Mouse (Mus musculus) liver, embryonic 12.5 days (tissue): ENCODE data around the gene Ms4a7. TPM values are rescaled to one million over a fixed set of nuclear protein-coding genes. Genes with fewer than 3 reads are reported as not detected.

ENCODE experiments used
- ATAC-seq: fragments of 200-750 bp; cut with Nextera tagmentation; 2 replicates; pipeline ENCODE4 v1.8.0; 2017; ENCODE audit warnings: moderate number of reproducible peaks, mild to moderate bottlenecking, moderate library complexity
- H3K27ac ChIP-seq: fragments of 300-500 bp; sonication (generic); 2 replicates; pipeline ENCODE4 v1.5.1; 2016; ENCODE audit warnings: mild to moderate bottlenecking
- H3K27me3 ChIP-seq: fragments of 300-500 bp; sonication (generic); replicated peaks from 2 replicates; pipeline ENCODE4 v1.6.1; 2016; ENCODE audit warnings: mild to moderate bottlenecking, moderate library complexity
- H3K36me3 ChIP-seq: fragments of 300-500 bp; sonication (generic); 2 replicates; pipeline ENCODE4 v1.6.1; 2016; ENCODE audit warnings: mild to moderate bottlenecking, moderate library complexity
- H3K4me1 ChIP-seq: fragments of 300-500 bp; sonication (generic); 2 replicates; pipeline ENCODE4 v1.6.1; 2016
- H3K4me2 ChIP-seq: fragments of 300-500 bp; sonication (generic); 2 replicates; pipeline ENCODE4 v1.6.1; 2016; ENCODE audit warnings: mild to moderate bottlenecking, moderate library complexity
- H3K4me3 ChIP-seq: fragments of 300-500 bp; sonication (generic); 2 replicates; pipeline ENCODE4 v1.5.1; 2016; ENCODE audit warnings: mild to moderate bottlenecking, moderate library complexity
- H3K9ac ChIP-seq: fragments of 300-500 bp; sonication (generic); 2 replicates; pipeline ENCODE4 v1.6.1; 2016; ENCODE audit warnings: mild to moderate bottlenecking, moderate library complexity
- H3K9me3 ChIP-seq: fragments of 300-500 bp; sonication (generic); replicated peaks from 2 replicates; pipeline ENCODE4 v1.6.1; 2016; ENCODE audit warnings: mild to moderate bottlenecking, moderate library complexity
- WGBS: fragments of 180-500 bp; shearing (Covaris S2); methylation state at CpG from one replicate; pipeline ENCODE4 v1.1.7; 2016; ENCODE audit not compliant: insufficient replicate concordance; 5-methylcytosine and 5-hydroxymethylcytosine counted together
- polyA plus RNA-seq: library from polyadenylated mRNA; unstranded; fragments of >200 nt; fragmentation: Nextera tagmentation; extraction: Ambion mirVana; gene quantifications from 2 replicates; pipeline ENCODE4 v1.2.1, GENCODE M21; 2016

Gene Ms4a7
- 0.48 and 1.7 TPM in 2 replicates for polyA plus RNA-seq

DNA sequence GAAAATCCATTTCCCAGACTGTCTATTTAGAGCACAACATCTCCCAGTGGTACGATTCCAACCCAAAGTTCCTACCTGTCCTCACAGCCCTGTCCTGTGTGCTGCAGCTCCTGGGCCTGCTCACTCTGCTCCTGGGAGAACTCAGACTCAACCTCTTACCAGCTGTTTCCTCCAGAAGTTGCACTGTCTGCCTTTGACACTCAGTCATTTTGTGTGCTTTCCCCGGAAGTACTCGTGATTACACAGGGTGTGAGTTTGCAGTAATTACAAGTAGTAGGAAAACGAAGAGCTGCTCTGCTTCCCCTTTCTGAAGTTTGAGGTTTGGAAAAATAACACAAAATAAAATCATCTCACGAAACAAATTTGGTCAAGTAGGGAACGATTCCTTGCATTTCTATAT, at the start of gene Ms4a7:
Gene Ms4a7, minus strand, starts transcription at position 215 of the 400 bp plus-strand sequence.
- Histone ChIP-seq H3K4me1 (no peaks in the 10 kb centered on the region), H3K9me3 (no peaks in the 10 kb centered on the region), H3K9ac (no peak within 1 kb of the TSS), H3K27me3 (no peaks in the 10 kb centered on the region), H3K4me3 (no peak within 1 kb of the TSS), H3K27ac (no peak within 1 kb of the TSS), H3K4me2 (no peak within 1 kb of the TSS), H3K36me3 (no peaks in the 10 kb centered on the region)
- WGBS: 53% methylated on average over 6 of the region's 6 CpGs
- no peak for ATAC-seq

DNA sequence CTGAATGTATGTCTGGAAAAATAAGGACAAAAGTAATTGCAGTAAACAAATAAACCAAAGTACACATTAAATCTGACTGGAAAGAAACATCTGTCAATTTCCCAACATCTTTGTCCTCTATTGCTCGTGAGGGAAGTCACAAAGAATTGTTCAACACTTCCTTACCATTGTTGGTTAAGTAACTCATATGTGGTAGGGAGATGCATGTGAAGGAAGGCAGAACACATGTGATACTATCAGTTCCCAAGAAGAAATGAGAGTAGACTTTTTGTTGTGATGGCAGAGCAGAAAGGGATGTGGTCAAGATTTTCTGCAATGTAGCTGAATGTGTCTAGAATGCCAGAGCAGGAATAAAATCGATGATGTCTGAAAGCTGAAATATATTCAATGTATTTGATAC, 40.5 kb upstream of the Ms4a7 start:
- no peaks in the 10 kb centered on the region for H3K9me3 ChIP-seq
- no peaks in the 10 kb centered on the region for H3K36me3 ChIP-seq
- no peak overlapping the region for H3K4me3 ChIP-seq
- H3K9ac ChIP-seq: no peak overlapping the region
- no peak overlapping the region for H3K4me2 ChIP-seq
- H3K27ac ChIP-seq: no peak overlapping the region
- 42% methylated on average over 2 of the region's 2 CpGs for WGBS
- H3K4me1 ChIP-seq: no peaks in the 10 kb centered on the region
- H3K27me3 ChIP-seq: no peaks in the 10 kb centered on the region
- no peak for ATAC-seq

DNA sequence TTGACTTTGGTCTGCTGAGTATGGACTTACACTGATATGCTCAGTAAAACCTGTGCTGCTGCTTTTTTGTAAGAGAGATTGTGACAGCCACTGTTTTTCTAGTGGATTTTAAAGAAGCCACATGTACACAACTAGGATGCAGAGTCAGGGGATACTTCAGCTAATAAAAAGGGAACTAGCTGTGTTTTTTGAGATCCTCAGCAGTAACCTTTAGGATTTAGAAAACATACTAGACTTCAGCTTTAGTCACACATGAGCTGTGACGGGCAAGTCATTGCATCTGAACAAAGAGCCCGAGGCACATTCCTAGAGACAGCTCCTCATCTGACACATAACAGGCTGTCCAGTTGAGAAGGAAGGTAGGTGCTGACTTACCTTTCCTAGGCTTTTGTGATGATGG, 39.3 kb upstream of the Ms4a7 start, which contains the start of gene Ms4a4a:
Gene Ms4a4a, plus strand, starts transcription at position 251 of the 400 bp plus-strand sequence.
- Histone ChIP-seq H3K4me3 (no peak within 1 kb of the TSS), H3K27ac (no peak within 1 kb of the TSS)

DNA sequence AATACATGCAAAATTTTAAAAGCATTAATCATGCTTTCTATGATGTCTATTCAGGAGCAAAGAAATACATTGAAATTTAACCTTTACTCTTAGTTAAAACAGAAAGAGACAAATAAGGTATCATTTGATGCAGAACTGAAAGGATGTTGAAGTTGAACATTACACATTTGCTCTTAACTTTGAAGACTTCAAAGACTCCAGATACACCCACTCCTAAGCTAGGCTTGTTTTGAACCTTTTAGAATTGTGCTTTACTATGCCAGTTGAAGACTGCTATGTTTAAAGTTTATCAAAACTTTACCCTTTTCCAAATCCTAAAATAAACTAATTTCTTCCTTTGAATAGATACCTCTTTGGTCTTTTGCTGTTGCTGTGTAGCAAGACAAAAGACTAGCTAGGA, 35.2 kb upstream of the Ms4a7 start:
- no peak overlapping the region for H3K9ac ChIP-seq
- H3K4me3 ChIP-seq: no peak overlapping the region
- no peaks in the 10 kb centered on the region for H3K36me3 ChIP-seq
- no peaks in the 10 kb centered on the region for H3K9me3 ChIP-seq
- H3K4me2 ChIP-seq: no peak overlapping the region
- H3K27ac ChIP-seq: no peak overlapping the region
- H3K27me3 ChIP-seq: no peaks in the 10 kb centered on the region
- H3K4me1 ChIP-seq: no peaks in the 10 kb centered on the region
- ATAC-seq: no peak

More for the DNA sequence above, 39.3 kb upstream of the Ms4a7 start, which contains the start of gene Ms4a4a:
- Histone ChIP-seq H3K9me3 (no peaks in the 10 kb centered on the region), H3K4me1 (no peaks in the 10 kb centered on the region), H3K27me3 (no peaks in the 10 kb centered on the region), H3K9ac (no peak within 1 kb of the TSS), H3K4me2 (no peak within 1 kb of the TSS), H3K36me3 (no peaks in the 10 kb centered on the region)
- whole genome bisulfite sequencing: 74% methylated on average over 2 of the region's 2 CpGs
- ATAC-seq: no peak

DNA sequence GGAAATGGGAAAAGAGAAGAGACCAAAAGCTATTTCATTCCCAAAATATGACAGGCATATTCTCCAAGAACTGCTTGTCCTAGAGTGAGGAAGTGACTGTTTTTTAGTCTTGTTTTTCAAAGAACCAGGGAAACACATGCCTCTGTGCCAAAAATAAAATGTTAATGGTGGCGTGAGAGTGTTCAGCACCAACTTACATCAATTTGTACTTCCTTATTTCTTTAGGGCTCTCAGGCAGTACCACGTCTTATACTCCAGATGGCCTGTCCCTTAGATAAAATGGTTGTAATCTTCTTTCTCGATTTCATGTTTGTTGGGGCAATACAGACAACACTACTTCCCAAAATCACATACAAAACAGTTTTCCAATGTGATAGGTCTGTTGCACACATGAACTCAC, 32.4 kb upstream of the Ms4a7 start:
- Histone ChIP-seq H3K27me3 (no peaks in the 10 kb centered on the region), H3K9ac (no peak overlapping the region), H3K9me3 (no peaks in the 10 kb centered on the region), H3K4me1 (no peaks in the 10 kb centered on the region), H3K4me3 (no peak overlapping the region), H3K27ac (no peak overlapping the region), H3K4me2 (no peak overlapping the region), H3K36me3 (no peaks in the 10 kb centered on the region)
- no peak for ATAC-seq
- 52% methylated on average over 3 of the region's 3 CpGs for WGBS

DNA sequence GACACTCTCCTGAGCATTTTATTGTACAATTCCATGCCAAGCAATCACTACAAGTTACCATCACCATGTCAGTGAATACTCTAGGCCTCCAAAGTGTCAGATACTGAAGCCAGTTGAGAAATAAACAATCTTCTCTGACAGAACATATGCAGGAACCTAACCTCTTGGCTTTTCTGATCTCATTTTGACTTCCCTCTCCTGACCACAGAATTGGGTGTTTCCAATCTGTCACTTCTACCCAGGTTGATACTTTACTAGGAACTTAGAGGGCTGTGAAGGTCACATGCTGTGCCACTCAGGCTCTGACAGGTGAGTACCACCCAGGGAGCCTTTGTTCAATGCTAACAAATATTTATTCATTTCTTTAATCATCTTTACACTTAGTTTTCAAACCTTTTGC, 26.1 kb upstream of the Ms4a7 start:
- Histone ChIP-seq H3K27ac (no peak overlapping the region), H3K4me2 (no peak overlapping the region), H3K27me3 (no peaks in the 10 kb centered on the region), H3K4me1 (no peaks in the 10 kb centered on the region), H3K9ac (no peak overlapping the region), H3K4me3 (no peak overlapping the region), H3K9me3 (no peaks in the 10 kb centered on the region), H3K36me3 (no peaks in the 10 kb centered on the region)
- ATAC-seq: no peak

DNA sequence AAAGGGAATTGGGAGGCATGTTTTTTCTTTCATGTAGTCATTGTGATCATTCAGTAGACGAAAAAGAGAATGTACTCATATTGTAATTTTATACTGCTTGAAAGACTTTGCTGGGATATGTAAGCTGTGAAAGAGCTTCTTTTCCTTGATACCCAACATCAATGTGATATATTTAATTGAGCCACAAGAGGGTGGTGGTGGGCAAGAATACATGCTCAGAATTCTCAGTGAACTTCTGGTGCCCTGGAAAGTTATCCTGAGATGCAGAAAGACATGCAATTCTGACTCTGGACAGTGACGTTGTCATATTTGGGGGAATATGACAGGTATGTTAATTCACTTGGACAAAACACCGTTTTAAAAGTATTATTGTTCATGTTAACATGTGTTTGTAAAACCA, 24.2 kb upstream of the Ms4a7 start:
- H3K4me1 ChIP-seq: no peaks in the 10 kb centered on the region
- no peaks in the 10 kb centered on the region for H3K9me3 ChIP-seq
- no peak overlapping the region for H3K27ac ChIP-seq
- H3K4me2 ChIP-seq: no peak overlapping the region
- ATAC-seq: no peak
- no peak overlapping the region for H3K9ac ChIP-seq
- no peak overlapping the region for H3K4me3 ChIP-seq
- H3K36me3 ChIP-seq: no peaks in the 10 kb centered on the region
- no peaks in the 10 kb centered on the region for H3K27me3 ChIP-seq
- 39% methylated on average over 3 of the region's 3 CpGs for WGBS

DNA sequence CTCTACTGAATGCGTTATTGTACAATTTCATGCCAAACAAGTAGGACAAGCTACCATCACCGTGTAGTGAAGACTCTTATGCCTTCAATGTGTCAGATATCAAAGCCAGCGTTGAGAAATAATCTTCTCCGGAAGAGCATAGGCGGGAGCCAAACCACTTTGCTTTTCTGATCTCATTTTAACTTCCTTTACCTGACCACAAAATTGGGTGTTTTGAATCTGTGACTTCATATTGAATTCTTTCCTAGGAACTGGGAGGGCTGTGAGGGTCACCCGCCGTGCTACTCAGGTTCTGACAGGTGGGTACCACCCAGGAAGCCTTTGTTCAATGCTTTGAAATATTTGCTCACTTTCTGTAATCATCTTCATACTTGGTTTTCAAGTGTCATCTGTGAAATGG, 19.8 kb upstream of the Ms4a7 start:
- Histone ChIP-seq H3K9ac (no peak overlapping the region), H3K36me3 (no peaks in the 10 kb centered on the region), H3K4me2 (no peak overlapping the region), H3K27me3 (no peaks in the 10 kb centered on the region), H3K27ac (no peak overlapping the region), H3K9me3 (no peaks in the 10 kb centered on the region), H3K4me1 (no peaks in the 10 kb centered on the region), H3K4me3 (no peak overlapping the region)
- no peak for ATAC-seq
- 52% methylated on average over 7 of the region's 7 CpGs for WGBS

DNA sequence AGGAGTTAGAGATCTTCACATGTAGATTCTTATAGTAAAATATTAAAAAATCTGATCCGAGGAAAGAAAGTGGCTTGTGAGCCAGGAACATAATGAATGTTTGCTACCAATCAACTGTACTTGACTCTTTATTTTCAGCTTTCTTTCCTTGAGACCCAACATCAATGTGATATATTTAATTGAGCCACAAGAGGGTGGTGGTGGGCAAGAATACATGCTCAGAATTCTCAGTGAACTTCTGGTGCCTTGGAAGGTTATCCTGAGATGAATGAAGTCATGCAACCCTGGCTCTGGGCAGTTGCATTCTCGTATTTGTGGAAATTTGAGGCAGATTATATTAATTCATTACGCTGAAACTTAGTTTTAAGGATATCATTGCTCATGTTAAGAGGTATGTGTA, 15.9 kb upstream of the Ms4a7 start:
- no peak overlapping the region for H3K27ac ChIP-seq
- H3K4me1 ChIP-seq: no peaks in the 10 kb centered on the region
- H3K27me3 ChIP-seq: no peaks in the 10 kb centered on the region
- no peak overlapping the region for H3K9ac ChIP-seq
- WGBS: 27% methylated on average over 3 of the region's 3 CpGs
- no peaks in the 10 kb centered on the region for H3K9me3 ChIP-seq
- H3K4me2 ChIP-seq: no peak overlapping the region
- no peak for ATAC-seq
- H3K36me3 ChIP-seq: no peaks in the 10 kb centered on the region
- no peak overlapping the region for H3K4me3 ChIP-seq

DNA sequence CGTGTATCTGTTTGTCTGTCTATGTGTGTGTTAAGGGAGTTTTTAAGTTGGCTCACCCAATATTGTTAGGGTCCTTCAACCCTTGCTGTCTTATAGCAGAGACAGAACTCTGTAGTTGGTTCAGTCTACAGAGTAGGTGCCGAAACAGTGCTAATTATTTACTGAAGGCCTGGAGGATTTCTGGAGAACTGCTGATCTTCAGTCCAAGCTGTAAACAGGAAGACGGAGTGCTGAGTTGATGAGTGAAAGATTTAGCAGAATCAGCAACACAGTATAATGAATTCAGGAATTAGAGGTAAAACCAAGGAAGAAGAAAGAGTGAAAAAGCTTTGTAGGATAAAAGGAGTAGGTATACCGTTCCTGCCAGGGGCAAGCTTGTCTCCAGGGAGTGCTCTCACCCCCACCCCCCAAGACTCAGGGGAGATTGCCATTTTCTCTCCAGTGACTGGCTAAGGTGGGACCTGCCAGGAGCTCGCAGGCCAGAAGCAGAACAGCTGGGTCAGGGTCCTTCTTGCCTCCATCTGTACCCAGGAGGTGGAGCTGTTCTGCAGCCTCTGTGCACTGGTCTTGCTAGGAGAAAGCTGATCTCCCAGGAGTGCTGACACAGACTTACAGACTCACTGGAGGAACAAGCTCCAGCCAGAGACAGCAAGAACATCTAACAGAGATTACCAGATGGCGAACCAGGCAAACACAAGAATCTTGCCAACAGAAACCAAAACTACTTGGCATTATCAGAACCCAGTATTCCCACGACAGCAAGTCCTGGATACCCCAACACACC, 13.9 kb upstream of the Ms4a7 start:
- H3K27ac ChIP-seq: no peak overlapping the region
- H3K4me3 ChIP-seq: no peak overlapping the region
- H3K4me2 ChIP-seq: no peak overlapping the region
- no peaks in the 10 kb centered on the region for H3K9me3 ChIP-seq
- no peak for ATAC-seq
- H3K4me1 ChIP-seq: no peaks in the 10 kb centered on the region
- 40% methylated on average over 7 of the region's 7 CpGs for WGBS
- H3K27me3 ChIP-seq: no peaks in the 10 kb centered on the region
- H3K36me3 ChIP-seq: no peaks in the 10 kb centered on the region
- no peak overlapping the region for H3K9ac ChIP-seq

DNA sequence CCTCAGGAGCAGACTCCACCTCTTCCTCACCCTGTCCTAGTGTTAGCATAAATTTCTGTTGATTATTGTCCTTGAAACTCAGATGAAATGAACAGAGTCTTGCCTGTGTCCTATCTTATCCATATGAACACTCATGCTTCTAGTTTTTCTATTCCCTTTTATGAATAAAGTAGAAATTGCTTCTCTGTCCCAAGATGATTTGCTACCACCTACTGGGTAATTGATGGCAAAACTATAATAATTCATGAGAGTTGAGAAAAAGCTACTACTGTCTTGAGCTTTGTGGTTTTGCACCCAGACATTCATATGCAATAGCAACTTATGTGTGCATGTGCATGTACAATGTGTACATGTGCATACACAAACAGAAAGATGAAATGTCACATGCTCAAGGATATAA, 8.0 kb upstream of the Ms4a7 start:
- H3K4me1 ChIP-seq: no peaks in the 10 kb centered on the region
- H3K9me3 ChIP-seq: no peaks in the 10 kb centered on the region
- H3K4me3 ChIP-seq: no peak overlapping the region
- H3K4me2 ChIP-seq: no peak overlapping the region
- H3K27ac ChIP-seq: no peak overlapping the region
- no peak overlapping the region for H3K9ac ChIP-seq
- ATAC-seq: no peak
- no peaks in the 10 kb centered on the region for H3K36me3 ChIP-seq
- H3K27me3 ChIP-seq: no peaks in the 10 kb centered on the region

DNA sequence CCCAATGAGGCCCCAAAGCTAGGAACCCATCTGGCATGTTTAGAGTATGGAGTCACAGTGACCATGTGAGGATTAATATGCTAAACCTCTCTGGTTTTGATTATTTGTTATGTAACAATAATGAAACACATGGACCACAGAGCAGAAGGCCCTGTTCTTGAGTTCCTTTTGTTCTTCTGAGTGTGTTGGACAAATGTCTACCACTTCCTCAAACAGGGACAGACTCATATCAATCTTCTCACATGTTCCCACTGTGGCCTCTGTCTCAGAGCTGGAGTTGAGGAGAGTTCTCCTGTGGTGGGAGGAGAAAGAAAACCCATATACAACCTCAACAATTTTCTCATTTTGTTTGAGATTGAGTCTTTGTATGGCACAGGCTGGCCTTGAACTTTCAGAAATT, 7.2 kb upstream of the Ms4a7 start:
- no peak for ATAC-seq
- H3K36me3 ChIP-seq: no peaks in the 10 kb centered on the region
- no peak overlapping the region for H3K4me2 ChIP-seq
- no peak overlapping the region for H3K9ac ChIP-seq
- H3K27me3 ChIP-seq: no peaks in the 10 kb centered on the region
- no peak overlapping the region for H3K27ac ChIP-seq
- H3K9me3 ChIP-seq: no peaks in the 10 kb centered on the region
- no peak overlapping the region for H3K4me3 ChIP-seq
- H3K4me1 ChIP-seq: no peaks in the 10 kb centered on the region

DNA sequence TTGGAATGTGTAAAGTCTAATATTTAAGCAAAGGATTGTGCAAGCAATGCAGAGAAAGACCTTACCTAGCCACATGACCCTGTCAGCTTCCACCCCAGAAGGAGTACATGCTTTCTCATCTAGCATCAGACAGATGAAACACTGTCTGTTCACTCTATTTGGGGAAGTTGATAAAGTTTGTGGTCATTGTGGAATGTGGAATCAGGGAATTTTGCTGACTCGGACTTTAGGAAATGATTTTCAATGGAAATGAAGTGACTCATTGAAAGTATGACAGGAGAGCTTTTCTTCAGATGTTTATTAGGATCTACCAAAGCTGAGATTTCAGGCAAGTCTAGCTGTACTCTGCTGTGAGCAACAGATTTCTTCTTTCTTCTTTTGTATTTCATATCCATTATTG, 14.8 kb downstream of the Ms4a7 start:
- 51% methylated on average over 1 of the region's 1 CpGs for WGBS
- Histone ChIP-seq H3K27me3 (no peaks in the 10 kb centered on the region), H3K9me3 (no peaks in the 10 kb centered on the region)

More for the DNA sequence above, 14.8 kb downstream of the Ms4a7 start:
- H3K4me2 ChIP-seq: no peak overlapping the region
- H3K9ac ChIP-seq: no peak overlapping the region
- no peak overlapping the region for H3K4me3 ChIP-seq
- H3K4me1 ChIP-seq: no peaks in the 10 kb centered on the region
- no peak for ATAC-seq
- no peaks in the 10 kb centered on the region for H3K36me3 ChIP-seq
- H3K27ac ChIP-seq: no peak overlapping the region
